Mouse (Mus musculus): ENCODE data around the gene Tbc1d10b.

- TF ChIP-seq CTCF (IDR thresholded peaks at IDR 0.05; ENCODE audit: low read depth, low read length) (no peak), POLR2A (IDR thresholded peaks at IDR 0.05; ENCODE audit: extremely low read depth, insufficient read depth, low read length) (no peak)
Observed at GRCm38 (mm10) chr7:127164002-127164401, 44.3 kb downstream of the Tbc1d10b start.

Data from liver, adult 2 months (tissue).